Mouse (Mus musculus) CH12.LX (cell line): ENCODE results near the gene Gpx5. TPM values are rescaled to one million over a fixed set of nuclear protein-coding genes. Genes with fewer than 3 reads are reported as not detected.

Source experiments
- DNase-seq: peaks from one replicate; pipeline ENCODE4 v3.0.0-alpha.2; 2013; ENCODE audit errors: extremely low read depth
- H3K27ac ChIP-seq: 2 replicates; pipeline ENCODE4 v1.5.1; 2012; ENCODE audit warnings: low read depth, mild to moderate bottlenecking, control low read depth, moderate library complexity; ENCODE audit not compliant: insufficient read depth
- H3K27me3 ChIP-seq: replicated peaks from 2 replicates; pipeline ENCODE3; 2012; ENCODE audit warnings: inconsistent platforms
- H3K36me3 ChIP-seq, 2 experiments: replicated peaks in 1 of 2; 2 replicates each; pipeline versions ENCODE3 to v1.6.1; 2012; ENCODE audit warnings: inconsistent platforms in 1 of 2, low read length in 1 of 2, mild to moderate bottlenecking in 1 of 2, mixed read lengths in 1 of 2, moderate library complexity in 1 of 2; ENCODE audit not compliant: control insufficient read depth in 1 of 2, insufficient read depth in 1 of 2
- H3K4me1 ChIP-seq, 2 experiments: 2 replicates each; pipeline ENCODE4 v1.6.1; 2012; ENCODE audit warnings: inconsistent platforms in 1 of 2, moderate library complexity in 1 of 2; ENCODE audit not compliant: insufficient read depth in 2 of 2, control insufficient read depth in 1 of 2
- H3K4me2 ChIP-seq: 2 replicates; pipeline ENCODE4 v1.6.1; 2012; ENCODE audit warnings: low read depth, mild to moderate bottlenecking, control low read depth; ENCODE audit not compliant: poor library complexity, insufficient read depth, severe bottlenecking
- H3K4me3 ChIP-seq, 3 experiments: fragments of 150-350 bp in 1 of 3; sonication (generic) in 1 of 3; replicated peaks in 1 of 3; 2 replicates each; pipeline versions ENCODE3 to v1.5.1; 2011 to 2012; ENCODE audit warnings: low read depth in 2 of 3, low read length in 2 of 3, mild to moderate bottlenecking in 2 of 3, moderate library complexity in 2 of 3, control low read depth in 1 of 3, improper control_type of control experiment in 1 of 3, inconsistent platforms in 1 of 3, mixed read lengths in 1 of 3; ENCODE audit not compliant: poor library complexity in 1 of 3
- H3K79me2 ChIP-seq: replicated peaks from 2 replicates; pipeline ENCODE4 v1.6.1; 2012; ENCODE audit warnings: mild to moderate bottlenecking, moderate library complexity; ENCODE audit not compliant: control insufficient read depth, poor library complexity, insufficient read depth, severe bottlenecking; ENCODE audit errors: extremely low read depth
- H3K9ac ChIP-seq: 2 replicates; pipeline ENCODE4 v1.6.1; 2012; ENCODE audit warnings: low read depth, mild to moderate bottlenecking, control low read depth, moderate library complexity; ENCODE audit not compliant: insufficient read depth
- H3K9me3 ChIP-seq: replicated peaks from 2 replicates; pipeline ENCODE3; 2012; ENCODE audit warnings: low read length, inconsistent platforms, mixed read lengths
- BHLHE40 ChIP-seq: IDR thresholded peaks from 2 replicates; pipeline ENCODE4 v1.6.1; 2011; ENCODE audit warnings: mild to moderate bottlenecking, low read depth, low read length, improper control_type of control experiment
- CHD2 ChIP-seq: IDR thresholded peaks from 2 replicates; pipeline ENCODE4 v1.6.1; 2011; ENCODE audit warnings: low read length, improper control_type of control experiment
- ETS1 ChIP-seq: conservative IDR thresholded peaks from 2 replicates; pipeline ENCODE4 v1.6.1; 2012; ENCODE audit warnings: low read depth, mild to moderate bottlenecking, inconsistent platforms, low read length, improper control_type of control experiment, moderate library complexity
- GABPA ChIP-seq: IDR thresholded peaks from 2 replicates; pipeline ENCODE4 v1.6.1; 2012; ENCODE audit warnings: low read depth, low read length, improper control_type of control experiment, inconsistent platforms; ENCODE audit not compliant: insufficient replicate concordance
- JUN ChIP-seq: IDR thresholded peaks from 2 replicates; pipeline ENCODE4 v1.6.1; 2011; ENCODE audit warnings: low read depth, mild to moderate bottlenecking, low read length, improper control_type of control experiment, moderate library complexity; ENCODE audit not compliant: insufficient read depth
- KAT2A ChIP-seq: IDR thresholded peaks from 2 replicates; pipeline ENCODE4 v1.6.1; 2012; ENCODE audit warnings: low read length, improper control_type of control experiment, inconsistent platforms; ENCODE audit not compliant: insufficient replicate concordance
- MAFK ChIP-seq: IDR thresholded peaks from 2 replicates; pipeline ENCODE4 v1.6.1; 2011; ENCODE audit warnings: low read length, improper control_type of control experiment; ENCODE audit not compliant: insufficient replicate concordance
- NRF1 ChIP-seq: IDR thresholded peaks from 2 replicates; pipeline ENCODE4 v1.6.1; 2014; ENCODE audit warnings: low read depth, mild to moderate bottlenecking, inconsistent platforms, low read length, improper control_type of control experiment, moderate library complexity
- PAX5 ChIP-seq: IDR thresholded peaks from 2 replicates; pipeline ENCODE4 v1.6.1; 2012; ENCODE audit warnings: low read length, inconsistent platforms, mixed read lengths
- POLR2AphosphoS2 ChIP-seq: IDR thresholded peaks from 2 replicates; pipeline ENCODE4 v1.6.1; 2011; ENCODE audit warnings: low read depth, low read length, improper control_type of control experiment
- RCOR1 ChIP-seq: conservative IDR thresholded peaks from 2 replicates; pipeline ENCODE4 v1.6.1; 2012; ENCODE audit warnings: low read depth, mild to moderate bottlenecking, inconsistent platforms, low read length, improper control_type of control experiment
- SMC3 ChIP-seq: IDR thresholded peaks from 2 replicates; pipeline ENCODE4 v1.6.1; 2011; ENCODE audit warnings: low read depth, low read length, improper control_type of control experiment
- TCF12 ChIP-seq: IDR thresholded peaks from 2 replicates; pipeline ENCODE4 v1.6.1; 2014; ENCODE audit warnings: low read depth, mild to moderate bottlenecking, inconsistent platforms, low read length, improper control_type of control experiment
- UBTF ChIP-seq: IDR thresholded peaks from 2 replicates; pipeline ENCODE4 v1.6.1; 2012; ENCODE audit warnings: low read depth, mild to moderate bottlenecking, inconsistent platforms, low read length, improper control_type of control experiment, moderate library complexity
- ZMIZ1 ChIP-seq: IDR thresholded peaks from 2 replicates; pipeline ENCODE4 v1.6.1; 2012; ENCODE audit warnings: low read depth, mild to moderate bottlenecking, inconsistent platforms, low read length, improper control_type of control experiment
- ZNF384 ChIP-seq: IDR thresholded peaks from 2 replicates; pipeline ENCODE4 v1.6.1; 2012; ENCODE audit warnings: low read depth, low read length, improper control_type of control experiment, inconsistent platforms
- dilution Hi-C: fragments of 300-500 bp; cut with MboI; formaldehyde crosslinking; loops from 2 replicates; pipeline ENCODE4 v1.14.3; 2020; ENCODE audit warnings: low sequenced_read_pairs; ENCODE audit not compliant: extremely low pct_unique_long_range_greater_than_20kb, extremely low pct_ligation_motif_present
- in situ Hi-C: fragments of 300-500 bp; cut with MboI; formaldehyde crosslinking; loops from 3 replicates; pipeline ENCODE4 v1.14.3; 2019; ENCODE audit warnings: low sequenced_read_pairs, low pct_ligation_motif_present, low pct_unique_long_range_greater_than_20kb, mixed read lengths
- polyA plus RNA-seq: library from polyadenylated mRNA; unstranded; fragments of >175 nt; gene quantifications from 2 replicates; pipeline ENCODE4 v1.2.1, GENCODE M21; 2012; ENCODE audit warnings: low read depth; ENCODE audit not compliant: insufficient read length
- total RNA-seq, 2 experiments: library from RNA; depleted of rRNA; stranded (reverse); fragments of 300-350 nt in 1 of 2; fragments of >200 nt in 1 of 2; gene quantifications; 2 replicates each; pipeline ENCODE4 v1.2.3; 2012 to 2014

Gpx5 gene
- total and polyA plus RNA-seq, 3 experiments = not detected

GRCm38 (mm10) chr13:21313903-21314302 lies 21.4 kb upstream of the Gpx5 start:
- no peaks in the 10 kb centered on the region for H3K9me3 ChIP-seq
- TF ChIP-seq ZNF384 = no peak
- no peak for TF ChIP-seq ZMIZ1
- TF ChIP-seq JUN = no peak
- TF ChIP-seq NRF1 = no peak
- TF ChIP-seq GABPA = no peak
- no peak for TF ChIP-seq SMC3
- TF ChIP-seq TCF12 = no peak
- no peak for TF ChIP-seq CHD2
- TF ChIP-seq BHLHE40 = no peak
- TF ChIP-seq PAX5 = no peak
- no peak for TF ChIP-seq MAFK
- TF ChIP-seq ETS1 = no peak
- no peak for TF ChIP-seq RCOR1
- no peak for TF ChIP-seq KAT2A
- no peak for TF ChIP-seq POLR2AphosphoS2
- no peak for TF ChIP-seq UBTF
- in situ Hi-C loops (no loop called here), dilution Hi-C loops (no loop called here)
- H3K4me2 ChIP-seq = no peak overlapping the region
- no peak for DNase-seq
- H3K9ac ChIP-seq = no peak overlapping the region
- H3K4me3 ChIP-seq = no peak overlapping the region
- H3K27me3 ChIP-seq = no peaks in the 10 kb centered on the region
- no peak overlapping the region for H3K27ac ChIP-seq
- no peaks in the 10 kb centered on the region for H3K36me3 ChIP-seq
- H3K79me2 ChIP-seq = no peaks in the 10 kb centered on the region
- peaks cover 4 to 16% of the 10 kb centered on the region in 2 experiments; a peak in 3 of 4 replicates for H3K4me1 ChIP-seq

GRCm38 (mm10) chr13:21312854-21313253 lies 20.3 kb upstream of the Gpx5 start:
- DNase-seq = no peak
- no peaks in the 10 kb centered on the region for H3K79me2 ChIP-seq
- no peak overlapping the region for H3K27ac ChIP-seq
- dilution Hi-C loops = no loop called here
- no peak overlapping the region for H3K9ac ChIP-seq
- H3K4me3 ChIP-seq = no peak overlapping the region
- no peaks in the 10 kb centered on the region for H3K9me3 ChIP-seq
- in situ Hi-C loops = no loop called here
- no peaks in the 10 kb centered on the region for H3K36me3 ChIP-seq
- peaks cover 4 to 16% of the 10 kb centered on the region in 2 experiments; a peak in 3 of 4 replicates for H3K4me1 ChIP-seq
- TF ChIP-seq BHLHE40 = no peak
- no peaks in the 10 kb centered on the region for H3K27me3 ChIP-seq
- H3K4me2 ChIP-seq = no peak overlapping the region
